Mouse (Mus musculus): ENCODE results near the gene Pdlim3. TPM values are rescaled to one million over a fixed set of nuclear protein-coding genes. Genes with fewer than 3 reads are reported as not detected.

Pdlim3 gene
- 5.9 and 13.2 TPM in 2 replicates for polyA plus RNA-seq (2012; rRNA removed)

- H3K36me3 ChIP-seq (ENCODE audit: control insufficient read depth, insufficient read depth, low read length): no peaks in the 10 kb centered on the region
- H3K27ac ChIP-seq (ENCODE audit: control insufficient read depth, insufficient read depth, low read depth, low read length): peak within 1 kb of the TSS; percentile 78
- peaks cover 2% of the 10 kb centered on the region for H3K4me1 ChIP-seq (ENCODE audit: control insufficient read depth, insufficient read depth, low read length)
- no peak for TF ChIP-seq CTCF (IDR thresholded peaks at IDR 0.05; ENCODE audit: control insufficient read depth, insufficient read depth, insufficient replicate concordance, low read depth, low read length)
- TF ChIP-seq POLR2A (IDR thresholded peaks at IDR 0.05; ENCODE audit: control insufficient read depth, low read depth, low read length): peak; percentile 51; the same call in 1 of the 2 replicates
- H3K27me3 ChIP-seq (ENCODE audit: control insufficient read depth, insufficient read depth, low read length): no peaks in the 10 kb centered on the region
- peak within 1 kb of the TSS; percentile 52 for H3K4me3 ChIP-seq (ENCODE audit: control insufficient read depth, low read depth, low read length)
These were observed at the start of gene Pdlim3 for GRCm38 (mm10) chr8:45885202-45885685. TSS of gene Pdlim3 (plus strand) at chr8:45885461.

GRCm38 (mm10) chr8:45843306-45843705 is 42.0 kb upstream of the Pdlim3 start:
- Histone ChIP-seq H3K36me3 (ENCODE audit: control insufficient read depth, insufficient read depth, low read length) (no peaks in the 10 kb centered on the region), H3K27me3 (ENCODE audit: control insufficient read depth, insufficient read depth, low read length) (no peaks in the 10 kb centered on the region), H3K27ac (ENCODE audit: control insufficient read depth, insufficient read depth, low read depth, low read length) (no peak overlapping the region), H3K4me1 (ENCODE audit: control insufficient read depth, insufficient read depth, low read length) (no peaks in the 10 kb centered on the region), H3K4me3 (ENCODE audit: control insufficient read depth, low read depth, low read length) (no peak overlapping the region)
- TF ChIP-seq POLR2A (IDR thresholded peaks at IDR 0.05; ENCODE audit: control insufficient read depth, low read depth, low read length): no peak
- no peak for TF ChIP-seq CTCF (IDR thresholded peaks at IDR 0.05; ENCODE audit: control insufficient read depth, insufficient read depth, insufficient replicate concordance, low read depth, low read length)

- Histone ChIP-seq H3K27ac (ENCODE audit: control insufficient read depth, insufficient read depth, low read depth, low read length) (no peak overlapping the region), H3K4me1 (ENCODE audit: control insufficient read depth, insufficient read depth, low read length) (no peaks in the 10 kb centered on the region), H3K27me3 (ENCODE audit: control insufficient read depth, insufficient read depth, low read length) (no peaks in the 10 kb centered on the region), H3K36me3 (ENCODE audit: control insufficient read depth, insufficient read depth, low read length) (no peaks in the 10 kb centered on the region), H3K4me3 (ENCODE audit: control insufficient read depth, low read depth, low read length) (no peak overlapping the region)
- no peak for TF ChIP-seq CTCF (IDR thresholded peaks at IDR 0.05; ENCODE audit: control insufficient read depth, insufficient read depth, insufficient replicate concordance, low read depth, low read length)
- TF ChIP-seq POLR2A (IDR thresholded peaks at IDR 0.05; ENCODE audit: control insufficient read depth, low read depth, low read length): no peak
These were observed 41.0 kb upstream of the Pdlim3 start for GRCm38 (mm10) chr8:45844097-45844885.

- Histone ChIP-seq H3K27me3 (ENCODE audit: control insufficient read depth, insufficient read depth, low read length) (no peaks in the 10 kb centered on the region), H3K4me1 (ENCODE audit: control insufficient read depth, insufficient read depth, low read length) (no peaks in the 10 kb centered on the region), H3K36me3 (ENCODE audit: control insufficient read depth, insufficient read depth, low read length) (no peaks in the 10 kb centered on the region), H3K27ac (ENCODE audit: control insufficient read depth, insufficient read depth, low read depth, low read length) (peak overlapping the region; percentile 24; the same call in 1 of the 2 replicates), H3K4me3 (ENCODE audit: control insufficient read depth, low read depth, low read length) (no peak overlapping the region)
- TF ChIP-seq CTCF (IDR thresholded peaks at IDR 0.05; ENCODE audit: control insufficient read depth, insufficient read depth, insufficient replicate concordance, low read depth, low read length): no peak
- TF ChIP-seq POLR2A (IDR thresholded peaks at IDR 0.05; ENCODE audit: control insufficient read depth, low read depth, low read length): no peak
These were observed 40.3 kb upstream of the Pdlim3 start for GRCm38 (mm10) chr8:45844911-45845481.

GRCm38 (mm10) chr8:45845906-45846305 is 39.4 kb upstream of the Pdlim3 start:
- H3K4me1 ChIP-seq (ENCODE audit: control insufficient read depth, insufficient read depth, low read length): no peaks in the 10 kb centered on the region
- no peak overlapping the region; the same call in none of the 2 replicates for H3K27ac ChIP-seq (ENCODE audit: control insufficient read depth, insufficient read depth, low read depth, low read length)
- no peaks in the 10 kb centered on the region for H3K36me3 ChIP-seq (ENCODE audit: control insufficient read depth, insufficient read depth, low read length)
- TF ChIP-seq POLR2A (IDR thresholded peaks at IDR 0.05; ENCODE audit: control insufficient read depth, low read depth, low read length) (no peak), CTCF (IDR thresholded peaks at IDR 0.05; ENCODE audit: control insufficient read depth, insufficient read depth, insufficient replicate concordance, low read depth, low read length) (no peak)
- H3K4me3 ChIP-seq (ENCODE audit: control insufficient read depth, low read depth, low read length): no peak overlapping the region
- no peaks in the 10 kb centered on the region for H3K27me3 ChIP-seq (ENCODE audit: control insufficient read depth, insufficient read depth, low read length)

- no peaks in the 10 kb centered on the region for H3K27me3 ChIP-seq (ENCODE audit: control insufficient read depth, insufficient read depth, low read length)
- no peaks in the 10 kb centered on the region for H3K36me3 ChIP-seq (ENCODE audit: control insufficient read depth, insufficient read depth, low read length)
- no peak for TF ChIP-seq POLR2A (IDR thresholded peaks at IDR 0.05; ENCODE audit: control insufficient read depth, low read depth, low read length)
- TF ChIP-seq CTCF (IDR thresholded peaks at IDR 0.05; ENCODE audit: control insufficient read depth, insufficient read depth, insufficient replicate concordance, low read depth, low read length): no peak
- no peak overlapping the region for H3K4me3 ChIP-seq (ENCODE audit: control insufficient read depth, low read depth, low read length)
- H3K27ac ChIP-seq (ENCODE audit: control insufficient read depth, insufficient read depth, low read depth, low read length): no peak overlapping the region
- peaks cover 7% of the 10 kb centered on the region for H3K4me1 ChIP-seq (ENCODE audit: control insufficient read depth, insufficient read depth, low read length)
These were observed 30.1 kb upstream of the Pdlim3 start for GRCm38 (mm10) chr8:45855118-45855517.

- H3K27ac ChIP-seq (ENCODE audit: control insufficient read depth, insufficient read depth, low read depth, low read length): no peak overlapping the region
These were observed 27.5 kb upstream of the Pdlim3 start for GRCm38 (mm10) chr8:45857734-45858133.

More at GRCm38 (mm10) chr8:45857734-45858133, 27.5 kb upstream of the Pdlim3 start:
- Histone ChIP-seq H3K4me3 (ENCODE audit: control insufficient read depth, low read depth, low read length) (no peak overlapping the region), H3K4me1 (ENCODE audit: control insufficient read depth, insufficient read depth, low read length) (peaks cover 7% of the 10 kb centered on the region), H3K36me3 (ENCODE audit: control insufficient read depth, insufficient read depth, low read length) (no peaks in the 10 kb centered on the region), H3K27me3 (ENCODE audit: control insufficient read depth, insufficient read depth, low read length) (no peaks in the 10 kb centered on the region)
- no peak for TF ChIP-seq POLR2A (IDR thresholded peaks at IDR 0.05; ENCODE audit: control insufficient read depth, low read depth, low read length)
